Mouse (Mus musculus) kidney, adult 2 months (tissue): ENCODE measurements around the gene Erg.

Experiments
- CTCF ChIP-seq: fragments of 200-500 bp; conservative IDR thresholded peaks from 2 replicates; pipeline ENCODE4 v1.5.1; 2011; ENCODE audit warnings: low read depth, mild to moderate bottlenecking, control low read depth, low read length, moderate library complexity, mixed read lengths; ENCODE audit not compliant: insufficient read depth, insufficient read length
- POLR2A ChIP-seq: fragments of 200-500 bp; IDR thresholded peaks from one replicate; pipeline ENCODE4 v1.6.1; 2011; ENCODE audit warnings: low read depth, low read length, control low read depth

GRCm38 (mm10) chr16:95382251-95382650, 204.1 kb downstream of the Erg start:
- TF ChIP-seq CTCF (no peak; the same call in 1 of the 2 replicates), POLR2A (no peak)
